Mouse (Mus musculus) stomach, postnatal 0 days (tissue): ENCODE measurements around the gene Hspa1a.

ENCODE experiments used
- CTCF ChIP-seq: IDR thresholded peaks from 2 replicates; pipeline ENCODE4 v1.5.1; 2016; ENCODE audit warnings: antibody characterized with exemption, low read depth, mild to moderate bottlenecking, moderate library complexity
- EP300 ChIP-seq: optimal IDR thresholded peaks from 2 replicates; pipeline ENCODE3; 2016; ENCODE audit warnings: antibody characterized with exemption

GRCm38 (mm10) chr17:34994751-34995150, 22.8 kb upstream of the Hspa1a start:
- TF ChIP-seq EP300 (no peak), CTCF (no peak)
